ENCODE assay signal across 8 mouse cellular contexts in genomic region chr4:80911706-80912540, GRCm38 (mm10). TPM values are rescaled to one million over a fixed set of nuclear protein-coding genes. Genes with fewer than 3 reads are reported as not detected.
DNase-seq lines count a peak whose midpoint lies in the region.

No protein-coding gene starts in this region.

- DNase-seq in adrenal gland, postnatal 14 days: peak; percentile 89
- DNase-seq in embryo, embryonic 11 days: peak; percentile 89
- DNase-seq in gastrocnemius, postnatal 25 days: peak; percentile 80
- peak; percentile 50 for DNase-seq in hindlimb bud, embryonic 11.5 days (ENCODE audit: extremely low spot score, low read depth, low spot score)
- DNase-seq in left cerebral cortex, adult 8-10 months (ENCODE audit: low spot score in 2 of 2): peak; percentile 52 to 63
- peak; percentile 86 for DNase-seq in mesoderm, embryonic 11.5 days (ENCODE audit: low read depth, low spot score)
- DNase-seq in right cerebral cortex, postnatal 4 days: peak; percentile 69
- DNase-seq in thymus, postnatal 36 days: no peak

RNA-seq across cellular contexts. Expression of gene Lurap1l, which starts 1.5 kb away (rescaled TPM):
- 6.9 and 8.2 TPM in 2 replicates for total RNA-seq in adrenal gland, postnatal 14 days (2021)
- 1 to 10 TPM; 1.7 to 2.0 TPM for total RNA-seq in gastrocnemius, postnatal 25 days (2021)
- 1 to 10 TPM; 8.2 to 9.2 (median 8.4) TPM for total RNA-seq in left cerebral cortex, adult 8-10 months (2022)

Comparison
In these comparisons a context has a peak if more than half of its experiments do, and no peak if none do; other contexts are left out.
1. DNase-seq: peak in adrenal gland, postnatal 14 days (single experiment), embryo, embryonic 11 days (single experiment), gastrocnemius, postnatal 25 days (single experiment), hindlimb bud, embryonic 11.5 days (single experiment), left cerebral cortex, adult 8-10 months (2 of 2), mesoderm, embryonic 11.5 days (single experiment) and right cerebral cortex, postnatal 4 days (single experiment); none in thymus, postnatal 36 days (0 of 2).